Mouse (Mus musculus): ENCODE data around the gene Psen2.

The Psen2 gene

DNA sequence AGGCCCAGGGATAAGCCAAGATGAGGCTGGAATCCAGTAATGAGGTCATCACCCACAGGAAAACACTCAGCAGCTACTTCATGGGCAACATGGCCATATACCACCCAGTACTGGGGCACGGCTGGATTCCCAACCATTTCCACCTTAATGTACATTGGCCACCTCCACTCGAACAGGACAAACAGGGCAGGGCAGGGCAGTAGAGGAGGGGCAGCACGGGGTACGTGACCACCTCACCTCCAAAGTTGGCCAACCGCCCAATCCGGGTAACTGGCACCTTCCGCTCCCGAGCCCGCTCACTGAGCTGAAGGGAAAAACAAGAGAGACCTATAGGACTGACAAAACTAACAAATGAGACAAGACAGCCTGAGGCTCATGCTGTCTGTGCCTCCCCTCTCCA, 84.9 kb downstream of the Psen2 start:
- no peak for DNase-seq (ENCODE audit: low read depth in 1 of 2, low spot score in 2 of 2)

Data from monocyte, adult 2 months (primary cell).